In genomic region chr2:114013846-114014245, GRCm38 (mm10) we compare ENCODE assay signal across 10 mouse cellular contexts. TPM values are rescaled to one million over a fixed set of nuclear protein-coding genes. Genes with fewer than 3 reads are reported as not detected.
A peak's percentile ranks its signal among the peaks of the same experiment; 100 is the strongest.
DNase-seq lines count a peak whose midpoint lies in the region; ATAC-seq and TF ChIP-seq lines count a peak whose summit lies in the region.
"Had no signal": no experiment of that assay in that cellular context is flagged by ENCODE, and none has a peak within 500 bp of the region (broad histone marks: within the 10 kb centered on the region; RNA-seq: fewer than 3 reads in every experiment).

No protein-coding gene starts in this region.

- peak overlapping the region; percentile 55 for H3K4me3 ChIP-seq in layer of hippocampus, adult 2 months
- peak overlapping the region; percentile 37 for H3K4me3 ChIP-seq in embryonic facial prominence, embryonic 15.5 days (replicated peaks)
- peak overlapping the region; percentile 35 for H3K4me3 ChIP-seq in intestine, embryonic 14.5 days (ENCODE audit: low read depth, low read length)
- H3K4me3 ChIP-seq in neural tube, embryonic 11.5 days (ENCODE audit: low read depth, low read length): peak overlapping the region; percentile 52
- H3K4me3 ChIP-seq: erythroblast, embryonic 14.5 days had no signal

- H3K4me1 ChIP-seq in embryonic facial prominence, embryonic 15.5 days: peaks cover 12% of the 10 kb centered on the region
- no peaks in the 10 kb centered on the region for H3K4me1 ChIP-seq in intestine, embryonic 14.5 days (replicated peaks; ENCODE audit: control insufficient read depth, insufficient read depth, low read length)
- H3K4me1 ChIP-seq in neural tube, embryonic 11.5 days (ENCODE audit: control insufficient read depth, insufficient read depth, low read length): no peaks in the 10 kb centered on the region

- no peak overlapping the region for H3K9ac ChIP-seq in embryonic facial prominence, embryonic 15.5 days
- H3K9ac ChIP-seq in intestine, embryonic 14.5 days (ENCODE audit: low read length): no peak overlapping the region
- H3K9ac ChIP-seq in neural tube, embryonic 11.5 days (ENCODE audit: low read length): peak overlapping the region; percentile 56

- peak overlapping the region; percentile 59 for H3K4me2 ChIP-seq in embryonic facial prominence, embryonic 15.5 days (replicated peaks)
- H3K4me2 ChIP-seq in intestine, embryonic 14.5 days (ENCODE audit: low read length): peak overlapping the region; percentile 66
- peak overlapping the region; percentile 90 for H3K4me2 ChIP-seq in neural tube, embryonic 11.5 days (ENCODE audit: low read depth)

- H3K9me3 ChIP-seq in embryonic facial prominence, embryonic 15.5 days (replicated peaks): no peaks in the 10 kb centered on the region
- no peaks in the 10 kb centered on the region for H3K9me3 ChIP-seq in intestine, embryonic 14.5 days (ENCODE audit: control insufficient read depth, low read length)
- no peaks in the 10 kb centered on the region for H3K9me3 ChIP-seq in neural tube, embryonic 11.5 days (ENCODE audit: control insufficient read depth, low read length)

- ATAC-seq in embryonic facial prominence, embryonic 15.5 days (ENCODE audit: insufficient number of reproducible peaks, low FRiP score, low TSS enrichment, low read depth): no peak
- no peak for ATAC-seq in intestine, embryonic 14.5 days (replicated peaks; ENCODE audit: low FRiP score, low TSS enrichment, low read depth)
- 0 out of 2 replicates have a peak, but pooled peaks have one; percentile 21 for ATAC-seq in neural tube, embryonic 11.5 days (ENCODE audit: insufficient read depth, low FRiP score, low TSS enrichment)

- H3K36me3 ChIP-seq in embryonic facial prominence, embryonic 15.5 days: no peaks in the 10 kb centered on the region
- no peaks in the 10 kb centered on the region for H3K36me3 ChIP-seq in intestine, embryonic 14.5 days (ENCODE audit: control insufficient read depth, insufficient read depth, low read length)
- no peaks in the 10 kb centered on the region for H3K36me3 ChIP-seq in neural tube, embryonic 11.5 days (ENCODE audit: control insufficient read depth, insufficient read depth, low read length)

- TF ChIP-seq CTCF in layer of hippocampus, adult 2 months (conservative IDR thresholded peaks at IDR 0.05): no peak

- no peak for DNase-seq in layer of hippocampus, adult 2 months (ENCODE audit: low spot score in 2 of 2)
- DNase-seq in layer of hippocampus, postnatal 10 days (ENCODE audit: low spot score in 2 of 2): no peak
- no peak for DNase-seq in intestine, embryonic 14.5 days (ENCODE audit: low spot score)
- no peak for DNase-seq in neural tube, embryonic 11.5 days (ENCODE audit: low spot score)
- DNase-seq in urinary bladder, adult 2 months (ENCODE audit: low spot score): no peak
- no peak for DNase-seq in spleen, adult 12 weeks (ENCODE audit: low spot score)
- DNase-seq in gastrocnemius, postnatal 10 days: no peak

- peak overlapping the region; percentile 53; the same call in 1 of the 2 replicates for H3K27ac ChIP-seq in layer of hippocampus, adult 2 months
- H3K27ac ChIP-seq in embryonic facial prominence, embryonic 15.5 days (replicated peaks): no peak overlapping the region
- no peak overlapping the region for H3K27ac ChIP-seq in intestine, embryonic 14.5 days (ENCODE audit: low read depth)
- H3K27ac ChIP-seq in neural tube, embryonic 11.5 days (ENCODE audit: low read depth, low read length): no peak overlapping the region

- 2% methylated on average over 13 of the region's 13 CpGs for WGBS in embryonic facial prominence, embryonic 15.5 days
- WGBS in intestine, embryonic 14.5 days: 2% methylated on average over 13 of the region's 13 CpGs
- 0% methylated on average over 13 of the region's 13 CpGs for WGBS in neural tube, embryonic 11.5 days

- peaks cover 62% of the 10 kb centered on the region for H3K27me3 ChIP-seq in embryonic facial prominence, embryonic 15.5 days
- H3K27me3 ChIP-seq in intestine, embryonic 14.5 days (replicated peaks; ENCODE audit: control insufficient read depth, insufficient read depth, low read length): peaks cover 51% of the 10 kb centered on the region
- peaks cover 23% of the 10 kb centered on the region for H3K27me3 ChIP-seq in neural tube, embryonic 11.5 days (ENCODE audit: control insufficient read depth, insufficient read depth, low read length)

RNA-seq across cellular contexts. Expression of gene Gjd2, which starts 0.4 kb away (rescaled TPM):
- 1 to 10 TPM; 4.8 to 5.5 TPM for total RNA-seq in layer of hippocampus, adult 2 months (2021)
- total RNA-seq in layer of hippocampus, postnatal 10 days (2021): 10 to 100 TPM; 17.4 to 19.9 TPM
- 0.23 and 0.25 TPM in 2 replicates for polyA plus RNA-seq in embryonic facial prominence, embryonic 15.5 days (2015; fragmentation: Nextera tagmentation; extraction: Ambion mirVana)
- polyA plus RNA-seq in intestine, embryonic 14.5 days (2014; fragmentation: Nextera tagmentation; extraction: Ambion mirVana): 0.60 and 0.70 TPM in 2 replicates
- 1.3 TPM in 2 replicates for polyA plus RNA-seq in neural tube, embryonic 11.5 days (2014; fragmentation: Nextera tagmentation; extraction: Ambion mirVana)
- polyA plus RNA-seq in urinary bladder, adult 2 months (2012; rRNA removed): not detected in 2 replicates
- total RNA-seq in gastrocnemius, postnatal 10 days (2021): not detected
- polyA plus RNA-seq: erythroblast, embryonic 14.5 days had no signal

RNA-seq across cellular contexts. Expression of gene Actc1, which starts 39.5 kb away (rescaled TPM):
- not detected for total RNA-seq in layer of hippocampus, adult 2 months (2021)
- not detected for total RNA-seq in layer of hippocampus, postnatal 10 days (2021)
- polyA plus RNA-seq in embryonic facial prominence, embryonic 15.5 days (2015; fragmentation: Nextera tagmentation; extraction: Ambion mirVana): 1,136 and 1,472 TPM in 2 replicates
- polyA plus RNA-seq in intestine, embryonic 14.5 days (2014; fragmentation: Nextera tagmentation; extraction: Ambion mirVana): 36.1 and 39.6 TPM in 2 replicates
- polyA plus RNA-seq in neural tube, embryonic 11.5 days (2014; fragmentation: Nextera tagmentation; extraction: Ambion mirVana): 188 and 223 TPM in 2 replicates
- polyA plus RNA-seq in urinary bladder, adult 2 months (2012; rRNA removed): 376 and 425 TPM in 2 replicates
- 1,000 to 10,000 TPM; 3,096 to 4,913 TPM for total RNA-seq in gastrocnemius, postnatal 10 days (2021)
- total RNA-seq: left cerebral cortex, postnatal 10 days had no signal
- polyA plus RNA-seq: erythroblast, embryonic 14.5 days had no signal
